Mouse (Mus musculus): ENCODE measurements at regions not wholly inside any gene's neighbourhood (a gene's known extent, or its start where the extent isn't known, plus 50 kb on each side); places are given as distances from the start of the nearest gene placed in this dataset.

GRCm38 (mm10) chr5:111789904-111790303 is 56.2 kb downstream of the Gm26897 start:
- DNase-seq (ENCODE audit: low spot score in 2 of 2), result no peak
- intact Hi-C loops (cut with DNase I), result loop anchor here (2.0 kb wide), 1 partner anchor 69 kb away; no protein-coding TSS in a partner anchor

- DNase-seq (ENCODE audit: low spot score in 2 of 2), result no peak
- intact Hi-C loops (cut with DNase I), result loop anchor here (2.0 kb wide), 1 partner anchor 70 kb away; no protein-coding TSS in a partner anchor
Observed at GRCm38 (mm10) chr5:111790527-111790926, 56.8 kb downstream of the Gm26897 start.

- peak; percentile 38 to 91 for DNase-seq (ENCODE audit: low spot score in 2 of 2)
Observed at GRCm38 (mm10) chr5:111791089-111791561, 57.4 kb downstream of the Gm26897 start.

GRCm38 (mm10) chr5:111792746-111793145 is 59.0 kb downstream of the Gm26897 start:
- no peak for DNase-seq (ENCODE audit: low spot score in 2 of 2)
- intact Hi-C loops (cut with DNase I), result no loop called here

More at GRCm38 (mm10) chr5:111791089-111791561, 57.4 kb downstream of the Gm26897 start:
- intact Hi-C loops (cut with DNase I), result loop anchor here (1.0 to 2.0 kb wide), 2 partner anchors 70 to 110 kb away; no protein-coding TSS in a partner anchor

- no peak for DNase-seq (ENCODE audit: low spot score in 2 of 2)
- intact Hi-C loops (cut with DNase I), result no loop called here
Observed at GRCm38 (mm10) chr5:111793178-111793577, 59.5 kb downstream of the Gm26897 start.

GRCm38 (mm10) chr5:111796889-111797288 is 63.2 kb downstream of the Gm26897 start:
- intact Hi-C loops (cut with DNase I), result no loop called here
- no peak for DNase-seq (ENCODE audit: low spot score in 2 of 2)

GRCm38 (mm10) chr5:111799700-111800311 is 66.1 kb downstream of the Gm26897 start:
- intact Hi-C loops (cut with DNase I), result no loop called here
- no peak for DNase-seq (ENCODE audit: low spot score in 2 of 2)

GRCm38 (mm10) chr5:111800511-111800910 is 66.8 kb downstream of the Gm26897 start:
- intact Hi-C loops (cut with DNase I), result no loop called here
- no peak for DNase-seq (ENCODE audit: low spot score in 2 of 2)

GRCm38 (mm10) chr5:111801051-111801450 is 67.3 kb downstream of the Gm26897 start:
- intact Hi-C loops (cut with DNase I), result no loop called here
- DNase-seq (ENCODE audit: low spot score in 2 of 2), result no peak

- no peak for DNase-seq (ENCODE audit: low spot score in 2 of 2)
- intact Hi-C loops (cut with DNase I), result no loop called here
Observed at GRCm38 (mm10) chr5:111804542-111804941, 70.8 kb downstream of the Gm26897 start.

- intact Hi-C loops (cut with DNase I), result no loop called here
- DNase-seq (ENCODE audit: low spot score in 2 of 2), result no peak
Observed at GRCm38 (mm10) chr5:111805150-111805549, 71.4 kb downstream of the Gm26897 start.

GRCm38 (mm10) chr5:111805761-111806191 is 72.1 kb downstream of the Gm26897 start:
- DNase-seq (ENCODE audit: low spot score in 2 of 2), result no peak
- intact Hi-C loops (cut with DNase I), result no loop called here

- no peak for DNase-seq (ENCODE audit: low spot score in 2 of 2)
- intact Hi-C loops (cut with DNase I), result no loop called here
Observed at GRCm38 (mm10) chr5:111810079-111810808, 76.5 kb downstream of the Gm26897 start.

- DNase-seq (ENCODE audit: low spot score in 2 of 2), result no peak
- intact Hi-C loops (cut with DNase I), result no loop called here
Observed at GRCm38 (mm10) chr5:111812581-111812980, 78.9 kb downstream of the Gm26897 start.

- intact Hi-C loops (cut with DNase I), result no loop called here
- peak; percentile 83 to 86 for DNase-seq (ENCODE audit: low spot score in 2 of 2)
Observed at GRCm38 (mm10) chr5:111813090-111813753, 79.5 kb downstream of the Gm26897 start.

- intact Hi-C loops (cut with DNase I), result no loop called here
- DNase-seq (ENCODE audit: low spot score in 2 of 2), result no peak
Observed at GRCm38 (mm10) chr5:111814893-111815760, 81.4 kb downstream of the Gm26897 start.

- intact Hi-C loops (cut with DNase I), result no loop called here
- peak; percentile 24 to 63 for DNase-seq (ENCODE audit: low spot score in 2 of 2)
Observed at GRCm38 (mm10) chr5:111820963-111821362, 87.2 kb downstream of the Gm26897 start.

- DNase-seq (ENCODE audit: low spot score in 2 of 2), result no peak
- intact Hi-C loops (cut with DNase I), result no loop called here
Observed at GRCm38 (mm10) chr5:111822882-111823281, 89.2 kb downstream of the Gm26897 start.

- intact Hi-C loops (cut with DNase I), result no loop called here
- DNase-seq (ENCODE audit: low spot score in 2 of 2), result no peak
Observed at GRCm38 (mm10) chr5:111823420-111823819, 89.7 kb downstream of the Gm26897 start.
